Mouse (Mus musculus) right cerebral cortex, postnatal 36 days (tissue): ENCODE data around the gene Itga6.
"Not testable (repeated sequence)": the region's sequence is repeated elsewhere in the genome, so short reads cannot be mapped to it uniquely, and the experiment has no call there.

Experiments used
- DNase-seq, 2 experiments: peaks; one replicate each; pipeline ENCODE4 v3.0.0; 2022; ENCODE audit warnings: low spot score in 2 of 2, mixed read lengths in 1 of 2

Gene Itga6

GRCm38 (mm10) chr2:71745610-71746374 is at the start of gene Itga6:
TSS of gene Itga6 (plus strand) at chr2:71745616.
- DNase-seq, result no peak

GRCm38 (mm10) chr2:71696776-71697175 is 48.6 kb upstream of the Itga6 start:
- no peak for DNase-seq

GRCm38 (mm10) chr2:71697408-71698336 is 47.7 kb upstream of the Itga6 start:
- DNase-seq, result no peak

- no peak for DNase-seq
These were observed 47.0 kb upstream of the Itga6 start for GRCm38 (mm10) chr2:71698366-71698765.

- no peak for DNase-seq
These were observed 46.5 kb upstream of the Itga6 start for GRCm38 (mm10) chr2:71698942-71699341.

- DNase-seq, result no peak
These were observed 44.1 kb upstream of the Itga6 start for GRCm38 (mm10) chr2:71701341-71701740.

- DNase-seq, result no peak
These were observed 41.1 kb upstream of the Itga6 start for GRCm38 (mm10) chr2:71704309-71704708.

GRCm38 (mm10) chr2:71708886-71709285 is 36.5 kb upstream of the Itga6 start:
- DNase-seq, result no peak

- no peak for DNase-seq
These were observed 33.8 kb upstream of the Itga6 start for GRCm38 (mm10) chr2:71711640-71712039.

GRCm38 (mm10) chr2:71714416-71714815 is 31.0 kb upstream of the Itga6 start:
- no peak for DNase-seq

- no peak for DNase-seq
These were observed 26.4 kb upstream of the Itga6 start for GRCm38 (mm10) chr2:71719005-71719386.

- DNase-seq, result no peak
These were observed 25.9 kb upstream of the Itga6 start for GRCm38 (mm10) chr2:71719387-71720034.

GRCm38 (mm10) chr2:71720556-71720955 is 24.9 kb upstream of the Itga6 start:
- not testable (repeated sequence) for DNase-seq

GRCm38 (mm10) chr2:71722913-71723312 is 22.5 kb upstream of the Itga6 start:
- DNase-seq, result no peak

- DNase-seq, result no peak
These were observed 21.8 kb upstream of the Itga6 start for GRCm38 (mm10) chr2:71723623-71724022.

- no peak for DNase-seq
These were observed 21.4 kb upstream of the Itga6 start for GRCm38 (mm10) chr2:71724028-71724427.

- DNase-seq, result no peak
These were observed 20.0 kb upstream of the Itga6 start for GRCm38 (mm10) chr2:71725446-71725845.

- no peak for DNase-seq
These were observed 18.3 kb upstream of the Itga6 start for GRCm38 (mm10) chr2:71726883-71727676.

GRCm38 (mm10) chr2:71728341-71728740 is 17.1 kb upstream of the Itga6 start:
- DNase-seq, result no peak

GRCm38 (mm10) chr2:71728796-71729195 is 16.6 kb upstream of the Itga6 start:
- DNase-seq, result no peak
